Mouse (Mus musculus): ENCODE results near the gene Sf3a2. TPM values are rescaled to one million over a fixed set of nuclear protein-coding genes. Genes with fewer than 3 reads are reported as not detected.

Sf3a2 gene
- polyA plus RNA-seq, 1 experiment from 2014 or later, result 31.3 TPM

MicroRNA genes within 50 kb of the gene (microRNA counts, 519-probe panel; counts per million panel counts)
- not detected for microRNA mmu-miR-1982

Small RNA genes lying within 50 kb of the gene (microRNA-seq; reads per million reads assigned to microRNA genes)
- 3.8 reads per million, percentile 11 among the genes with 10 or more reads in this experiment for gene Mir1982

Other genes with a start within 250 kb of the Sf3a2 start
- 12.8 and 15.6 TPM in 2 replicates for gene Rexo1, start 236.6 kb upstream of the Sf3a2 start, polyA plus RNA-seq (2015; fragmentation: Nextera tagmentation; extraction: Ambion mirVana)
- gene Klf16, start 220.9 kb upstream of the Sf3a2 start, polyA plus RNA-seq (2015; fragmentation: Nextera tagmentation; extraction: Ambion mirVana), result 11.7 and 12.1 TPM in 2 replicates
- gene Abhd17a, start 207.9 kb upstream of the Sf3a2 start, polyA plus RNA-seq (2015; fragmentation: Nextera tagmentation; extraction: Ambion mirVana), result 50.8 and 62.8 TPM in 2 replicates
- gene Scamp4, start 195.3 kb upstream of the Sf3a2 start, polyA plus RNA-seq (2015; fragmentation: Nextera tagmentation; extraction: Ambion mirVana), result 41.9 and 45.3 TPM in 2 replicates
- 4.8 and 5.8 TPM in 2 replicates for gene Adat3, start 195.3 kb upstream of the Sf3a2 start, polyA plus RNA-seq (2015; fragmentation: Nextera tagmentation; extraction: Ambion mirVana)
- gene Gm49322, start 192.2 kb upstream of the Sf3a2 start, polyA plus RNA-seq (2015; fragmentation: Nextera tagmentation; extraction: Ambion mirVana), result 1.5 TPM in 2 replicates
- gene Csnk1g2, start 175.4 kb upstream of the Sf3a2 start, polyA plus RNA-seq (2015; fragmentation: Nextera tagmentation; extraction: Ambion mirVana), result 49.7 and 60.4 TPM in 2 replicates
- gene Btbd2, start 141.1 kb upstream of the Sf3a2 start, polyA plus RNA-seq (2015; fragmentation: Nextera tagmentation; extraction: Ambion mirVana), result 14.4 and 15.9 TPM in 2 replicates
- 74.9 and 84.6 TPM in 2 replicates for gene Mknk2, start 120.1 kb upstream of the Sf3a2 start, polyA plus RNA-seq (2015; fragmentation: Nextera tagmentation; extraction: Ambion mirVana)
- 28.0 and 31.6 TPM in 2 replicates for gene Mob3a, start 96.2 kb upstream of the Sf3a2 start, polyA plus RNA-seq (2015; fragmentation: Nextera tagmentation; extraction: Ambion mirVana)
- gene Izumo4, start 96.0 kb upstream of the Sf3a2 start, polyA plus RNA-seq (2015; fragmentation: Nextera tagmentation; extraction: Ambion mirVana), result 7.1 and 8.1 TPM in 2 replicates
- 20.2 and 21.8 TPM in 2 replicates for gene Ap3d1, start 55.9 kb upstream of the Sf3a2 start, polyA plus RNA-seq (2015; fragmentation: Nextera tagmentation; extraction: Ambion mirVana)
- gene Dot1l, start 43.0 kb upstream of the Sf3a2 start, polyA plus RNA-seq (2015; fragmentation: Nextera tagmentation; extraction: Ambion mirVana), result 8.1 and 9.3 TPM in 2 replicates
- 73.6 and 83.0 TPM in 2 replicates for gene Plekhj1, start 428 bp downstream of the Sf3a2 start, polyA plus RNA-seq (2015; fragmentation: Nextera tagmentation; extraction: Ambion mirVana)
- gene Amh, start 7.0 kb downstream of the Sf3a2 start, polyA plus RNA-seq (2015; fragmentation: Nextera tagmentation; extraction: Ambion mirVana), result 0.10 and 0.12 TPM in 2 replicates
- 0.97 and 1.3 TPM in 2 replicates for gene Jsrp1, start 15.3 kb downstream of the Sf3a2 start, polyA plus RNA-seq (2015; fragmentation: Nextera tagmentation; extraction: Ambion mirVana)
- 1,470 and 1,719 TPM in 2 replicates for gene Oaz1, start 28.5 kb downstream of the Sf3a2 start, polyA plus RNA-seq (2015; fragmentation: Nextera tagmentation; extraction: Ambion mirVana)
- not detected in 2 replicates for gene Lingo3, start 45.8 kb downstream of the Sf3a2 start, polyA plus RNA-seq (2015; fragmentation: Nextera tagmentation; extraction: Ambion mirVana)
- 115 TPM in 2 replicates for gene Lsm7, start 57.0 kb downstream of the Sf3a2 start, polyA plus RNA-seq (2015; fragmentation: Nextera tagmentation; extraction: Ambion mirVana)
- 63.9 and 69.6 TPM in 2 replicates for gene Sppl2b, start 57.1 kb downstream of the Sf3a2 start, polyA plus RNA-seq (2015; fragmentation: Nextera tagmentation; extraction: Ambion mirVana)
- gene Tmprss9, start 73.7 kb downstream of the Sf3a2 start, polyA plus RNA-seq (2015; fragmentation: Nextera tagmentation; extraction: Ambion mirVana), result 0.05 TPM in 1 of 2 replicates, not detected in the other
- gene Timm13, start 102.8 kb downstream of the Sf3a2 start, polyA plus RNA-seq (2015; fragmentation: Nextera tagmentation; extraction: Ambion mirVana), result 163 and 165 TPM in 2 replicates
- gene Lmnb2, start 120.0 kb downstream of the Sf3a2 start, polyA plus RNA-seq (2015; fragmentation: Nextera tagmentation; extraction: Ambion mirVana), result 11.0 and 12.4 TPM in 2 replicates
- 3.8 and 4.0 TPM in 2 replicates for gene Gadd45b, start 131.9 kb downstream of the Sf3a2 start, polyA plus RNA-seq (2015; fragmentation: Nextera tagmentation; extraction: Ambion mirVana)
- 0.36 and 0.41 TPM in 2 replicates for gene Gng7, start 216.7 kb downstream of the Sf3a2 start, polyA plus RNA-seq (2015; fragmentation: Nextera tagmentation; extraction: Ambion mirVana)
- gene Diras1, start 227.5 kb downstream of the Sf3a2 start, polyA plus RNA-seq (2015; fragmentation: Nextera tagmentation; extraction: Ambion mirVana), result 0.07 TPM in 1 of 2 replicates, not detected in the other
- gene Slc39a3, start 239.2 kb downstream of the Sf3a2 start, polyA plus RNA-seq (2015; fragmentation: Nextera tagmentation; extraction: Ambion mirVana), result 5.6 and 6.5 TPM in 2 replicates

Measured in liver, embryonic 15.5 days (tissue).